Mouse (Mus musculus): ENCODE measurements around the gene Tmem232.

DNA sequence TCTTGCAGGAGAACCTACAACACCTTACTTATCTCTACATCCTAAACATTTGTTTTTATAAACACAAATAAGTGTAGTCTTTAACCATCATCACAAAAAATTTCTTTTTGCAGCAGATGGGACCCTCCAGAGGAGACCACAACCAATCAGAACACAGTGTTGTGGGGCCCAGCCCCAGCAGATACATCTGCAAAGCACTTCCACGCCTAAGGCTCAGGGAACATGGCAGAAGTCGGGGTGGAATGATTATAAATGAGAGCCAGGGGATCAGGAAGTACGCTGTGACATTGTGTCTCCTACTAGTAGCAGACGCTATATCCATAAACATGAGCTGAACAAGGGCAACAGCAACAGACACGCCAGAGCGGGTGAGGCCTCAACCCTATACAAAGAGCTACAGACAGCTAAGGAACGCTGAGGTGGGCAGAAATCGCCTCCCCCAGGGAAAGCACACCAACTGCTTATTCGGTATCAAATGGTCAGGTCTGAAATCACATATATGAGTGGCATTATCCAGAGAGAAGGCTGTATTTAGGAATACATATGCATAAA, 156.1 kb downstream of the Tmem232 start:
- TF ChIP-seq CTCF (IDR thresholded peaks at IDR 0.05; ENCODE audit: borderline replicate concordance, insufficient read depth, low read length), result no peak
- no peak for TF ChIP-seq POLR2A (IDR thresholded peaks at IDR 0.05; ENCODE audit: low read depth, low read length)
